Comparison of ENCODE assay signal across 10 mouse cellular contexts in the genomic region with DNA sequence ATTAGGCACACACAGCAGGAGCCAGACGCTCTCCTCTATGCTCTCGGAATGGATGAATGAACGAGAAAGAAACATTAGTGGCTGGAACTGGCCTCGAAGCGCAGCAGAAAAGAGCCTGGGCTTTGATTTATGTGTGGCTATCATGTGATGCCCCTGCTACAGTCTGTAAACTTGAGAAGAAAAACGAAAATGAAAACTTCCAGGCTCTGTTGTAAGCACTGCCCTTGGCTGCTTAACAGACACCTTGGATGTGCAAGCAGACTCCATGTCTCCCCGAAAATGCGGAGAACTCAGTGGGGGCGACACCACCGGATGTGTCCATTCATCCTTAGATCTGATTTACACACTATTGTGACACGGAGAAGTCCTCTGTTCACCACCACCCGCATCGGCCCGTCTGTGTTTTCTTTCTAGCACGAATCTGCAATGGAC. TPM values are rescaled to one million over a fixed set of nuclear protein-coding genes. Genes with fewer than 3 reads are reported as not detected.
DNase-seq lines count a peak whose midpoint lies in the region; ATAC-seq and TF ChIP-seq lines count a peak whose summit lies in the region.
"Had no signal": no experiment of that assay in that cellular context is flagged by ENCODE, and none has a peak within 500 bp of the region (broad histone marks: within the 10 kb centered on the region; RNA-seq: fewer than 3 reads in every experiment).

No protein-coding gene starts in this region.

- H3K9ac ChIP-seq in intestine, postnatal 0 days (ENCODE audit: low read depth, low read length): no peak overlapping the region
- no peak overlapping the region for H3K9ac ChIP-seq in neural tube, embryonic 12.5 days
- no peak overlapping the region for H3K9ac ChIP-seq in heart, adult 2 months (ENCODE audit: low read depth, low read length)
- H3K9ac ChIP-seq: liver, embryonic 12.5 days had no signal

- peak; percentile 11 for DNase-seq in left cerebral cortex, postnatal 4 days
- DNase-seq in left cerebral cortex, adult 2 months (ENCODE audit: extremely low spot score in 1 of 2, low spot score in 2 of 2): no peak
- peak; percentile 34 for DNase-seq in embryo, embryonic 11 days
- DNase-seq in cerebellum, adult 9-10 months: no peak
- no peak for DNase-seq in yolk sac, embryonic 10.5 days (ENCODE audit: low spot score)
- no peak for DNase-seq in heart, adult 2 months

- H3K36me3 ChIP-seq in intestine, postnatal 0 days (ENCODE audit: control insufficient read depth, insufficient read depth): no peaks in the 10 kb centered on the region
- H3K36me3 ChIP-seq in neural tube, embryonic 12.5 days: no peaks in the 10 kb centered on the region
- no peaks in the 10 kb centered on the region for H3K36me3 ChIP-seq in heart, adult 2 months (ENCODE audit: control insufficient read depth, insufficient read depth, low read length)
- H3K36me3 ChIP-seq: liver, embryonic 12.5 days had no signal

- H3K27ac ChIP-seq in left cerebral cortex, adult 2 months: no peak overlapping the region
- H3K27ac ChIP-seq in intestine, postnatal 0 days (ENCODE audit: low read depth, low read length): no peak overlapping the region
- no peak overlapping the region for H3K27ac ChIP-seq in neural tube, embryonic 12.5 days
- no peak overlapping the region for H3K27ac ChIP-seq in heart, adult 2 months
- H3K27ac ChIP-seq: liver, embryonic 12.5 days had no signal

- no peaks in the 10 kb centered on the region for H3K79me2 ChIP-seq in heart, adult 2 months (replicated peaks; ENCODE audit: control insufficient read depth, insufficient read depth, low read length)

- intact Hi-C loops in left cerebral cortex, postnatal 4 days (cut with DNase I): no loop called here
- intact Hi-C loops in left cerebral cortex, adult 2 months (cut with DNase I): no loop called here
- intact Hi-C loops in heart, adult 2 months (cut with DNase I): no loop called here

- no peaks in the 10 kb centered on the region for H3K4me1 ChIP-seq in intestine, postnatal 0 days (replicated peaks; ENCODE audit: control insufficient read depth, insufficient read depth, low read length)
- peaks cover 24% of the 10 kb centered on the region for H3K4me1 ChIP-seq in neural tube, embryonic 12.5 days
- peaks cover 4% of the 10 kb centered on the region for H3K4me1 ChIP-seq in heart, adult 2 months (ENCODE audit: control insufficient read depth, insufficient read depth, low read length)
- H3K4me1 ChIP-seq: liver, embryonic 12.5 days had no signal

- no peak for TF ChIP-seq CTCF in left cerebral cortex, adult 2 months (IDR thresholded peaks at IDR 0.05)
- no peak for TF ChIP-seq CTCF in intestine, postnatal 0 days (IDR thresholded peaks at IDR 0.05; ENCODE audit: low read depth)
- no peak for TF ChIP-seq CTCF in heart, adult 2 months (IDR thresholded peaks at IDR 0.05)

- no peak for ATAC-seq in intestine, postnatal 0 days
- peak; percentile 73 for ATAC-seq in neural tube, embryonic 12.5 days (ENCODE audit: low FRiP score, low read depth)
- ATAC-seq: activated CD4-positive, CD25-positive, alpha-beta regulatory T cell, adult 4 months; liver, embryonic 12.5 days had no signal

- no peaks in the 10 kb centered on the region for H3K27me3 ChIP-seq in intestine, postnatal 0 days (replicated peaks; ENCODE audit: control insufficient read depth, insufficient read depth, low read length)
- H3K27me3 ChIP-seq in neural tube, embryonic 12.5 days (replicated peaks): peaks cover 6% of the 10 kb centered on the region; the same call in 1 of the 2 replicates
- no peaks in the 10 kb centered on the region for H3K27me3 ChIP-seq in heart, adult 2 months (ENCODE audit: control insufficient read depth, insufficient read depth, low read length)
- H3K27me3 ChIP-seq: liver, embryonic 12.5 days had no signal

- H3K4me2 ChIP-seq in intestine, postnatal 0 days (replicated peaks; ENCODE audit: low read depth): peak overlapping the region; percentile 27
- H3K4me2 ChIP-seq in neural tube, embryonic 12.5 days (replicated peaks): peak overlapping the region; percentile 57
- H3K4me2 ChIP-seq: liver, embryonic 12.5 days had no signal

- WGBS in intestine, postnatal 0 days: 45% methylated on average over 15 of the region's 15 CpGs
- WGBS in neural tube, embryonic 12.5 days: 12% methylated on average over 15 of the region's 15 CpGs
- 73% methylated on average over 15 of the region's 15 CpGs for WGBS in heart, adult 2 months

- TF ChIP-seq EP300 in heart, adult 2 months (IDR thresholded peaks at IDR 0.05; ENCODE audit: insufficient read depth, low read depth, low read length): no peak

- no peak overlapping the region for H3K4me3 ChIP-seq in left cerebral cortex, adult 2 months
- H3K4me3 ChIP-seq in intestine, postnatal 0 days (ENCODE audit: low read depth, low read length): no peak overlapping the region
- peak overlapping the region; percentile 5; the same call in 1 of the 2 replicates for H3K4me3 ChIP-seq in neural tube, embryonic 12.5 days
- no peak overlapping the region for H3K4me3 ChIP-seq in heart, adult 2 months
- H3K4me3 ChIP-seq: liver, embryonic 12.5 days had no signal

- no peaks in the 10 kb centered on the region for H3K9me3 ChIP-seq in intestine, postnatal 0 days (ENCODE audit: control insufficient read depth)
- no peaks in the 10 kb centered on the region for H3K9me3 ChIP-seq in neural tube, embryonic 12.5 days
- H3K9me3 ChIP-seq: liver, embryonic 12.5 days had no signal

- TF ChIP-seq POLR2A in heart, adult 2 months (IDR thresholded peaks at IDR 0.05; ENCODE audit: insufficient read depth, low read depth, low read length): no peak

RNA-seq across cellular contexts. Expression of a gene that starts 37.6 kb away (rescaled TPM):
- total RNA-seq in left cerebral cortex, postnatal 4 days (2021): 10 to 100 TPM; 47.8 to 57.1 TPM
- total RNA-seq in left cerebral cortex, adult 2 months (2021): 10 to 100 TPM; 43.4 to 45.8 TPM
- polyA plus RNA-seq in intestine, postnatal 0 days (2015; fragmentation: Nextera tagmentation; extraction: Ambion mirVana): 57.5 and 58.0 TPM in 2 replicates
- 87.4 and 94.5 TPM in 2 replicates for polyA plus RNA-seq in neural tube, embryonic 12.5 days (2016; fragmentation: Nextera tagmentation; extraction: Ambion mirVana)
- 100 to 1,000 TPM in 1 of 2 experiments, 10 to 100 TPM in 1; 97.9 to 116 TPM for total RNA-seq in heart, adult 2 months (2021)
- 101 and 166 TPM in 2 replicates for polyA plus RNA-seq in heart, adult 2 months (2012; rRNA removed)
- polyA plus RNA-seq: activated CD4-positive, CD25-positive, alpha-beta regulatory T cell, adult 4 months had no signal

Comparison
In these comparisons a context has a peak if more than half of its experiments do, and no peak if none do; other contexts are left out.
1. DNase-seq: peak in left cerebral cortex, postnatal 4 days (single experiment) and embryo, embryonic 11 days (single experiment); none in left cerebral cortex, adult 2 months (0 of 2), cerebellum, adult 9-10 months (single experiment), yolk sac, embryonic 10.5 days (single experiment) and heart, adult 2 months (0 of 2).